Mouse (Mus musculus) testis, postnatal 10 days (tissue): ENCODE results near the gene 1110017D15Rik.

ENCODE experiments used
- DNase-seq: peaks from one replicate; pipeline ENCODE4 v3.0.0; 2021; ENCODE audit warnings: low spot score

Gene 1110017D15Rik

DNA sequence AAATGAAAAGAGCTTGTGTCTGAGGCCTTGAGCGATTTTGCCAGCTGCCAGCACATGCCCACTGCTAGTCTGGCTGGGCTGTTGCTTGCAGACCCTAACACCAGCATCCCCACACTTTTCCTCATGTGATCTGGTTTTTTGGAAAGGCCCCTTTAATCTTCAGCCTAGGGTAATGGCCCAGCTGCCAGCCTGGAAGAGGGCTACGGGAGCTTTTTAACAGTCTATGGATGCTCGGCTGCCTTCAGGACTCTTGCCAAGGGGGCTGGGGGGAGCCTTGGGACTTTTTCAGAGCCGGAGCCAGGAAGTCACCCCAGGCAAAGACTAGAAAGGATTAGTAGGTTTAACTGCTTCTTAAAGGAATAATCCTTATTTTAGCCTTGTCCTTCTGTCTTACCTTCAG lies 3.8 kb downstream of the 1110017D15Rik start:
- DNase-seq = no peak

DNA sequence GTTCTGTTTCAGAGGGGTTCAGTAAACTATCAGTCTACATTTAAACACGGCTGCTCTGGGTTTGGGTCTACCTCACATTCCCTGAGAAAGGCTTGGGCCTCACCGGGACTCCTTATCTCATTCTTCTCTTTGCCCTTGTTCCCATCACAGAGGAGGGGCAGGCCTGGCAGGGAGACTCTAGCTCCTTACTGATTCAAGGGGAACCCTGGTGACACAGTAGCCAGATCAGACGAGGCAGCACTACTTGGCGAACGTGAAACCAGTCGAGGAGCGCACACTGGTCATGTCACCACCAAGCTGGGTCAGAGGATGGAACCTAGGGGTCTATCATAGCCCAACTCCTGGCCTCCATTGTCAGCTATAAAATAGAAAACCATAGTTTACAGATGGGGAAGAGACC lies 9.1 kb downstream of the 1110017D15Rik start:
- DNase-seq = no peak

DNA sequence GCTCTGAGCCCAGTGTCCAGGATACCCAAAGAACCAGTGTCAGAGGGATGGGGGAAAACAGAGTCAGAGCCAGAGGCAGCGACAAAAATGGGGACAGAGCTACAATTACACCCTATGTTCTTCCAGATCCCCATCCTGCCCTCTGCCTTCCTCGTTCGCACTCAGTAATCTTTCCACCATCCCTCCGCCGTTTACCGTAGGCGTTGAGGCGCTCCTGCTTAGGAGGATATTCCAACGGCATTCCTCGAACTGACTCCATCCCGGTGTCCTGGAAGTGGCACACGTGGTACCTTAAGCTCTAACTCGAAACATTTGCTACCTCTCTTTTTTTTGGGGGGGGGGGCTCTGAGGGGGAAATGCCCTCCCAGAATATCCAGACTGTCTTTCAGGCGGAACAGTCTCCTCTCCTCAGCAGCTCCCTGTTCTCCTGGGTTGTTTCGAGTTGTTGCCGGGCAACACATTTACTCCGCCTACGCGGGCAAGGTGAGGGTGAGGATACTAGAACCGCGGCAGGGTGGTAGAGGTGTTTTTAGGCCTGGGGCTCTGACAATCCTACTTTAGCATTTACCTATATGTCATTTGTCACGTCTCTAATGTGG lies 9.7 kb downstream of the 1110017D15Rik start:
- DNase-seq = no peak

DNA sequence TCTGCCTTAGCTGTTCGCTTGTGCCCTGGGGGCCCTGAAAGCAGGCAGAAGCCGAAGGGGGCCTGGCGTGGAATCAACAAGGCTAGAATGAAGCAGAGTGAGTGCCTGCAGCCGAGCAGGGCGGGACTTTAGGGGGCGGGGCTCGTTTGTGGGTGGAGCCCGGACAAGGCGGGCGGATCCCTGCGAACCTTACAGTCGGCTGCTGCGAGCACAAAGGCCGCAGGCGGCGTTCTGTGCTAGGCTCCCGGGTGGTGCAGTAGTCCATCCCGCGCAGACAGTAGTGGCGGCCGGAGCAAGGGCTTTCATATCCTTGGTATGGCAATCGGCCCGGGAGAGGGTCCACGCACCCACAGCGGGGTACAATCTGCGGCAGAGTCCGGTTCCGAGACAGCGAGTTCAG lies 10.2 kb downstream of the 1110017D15Rik start:
- DNase-seq = peak; percentile 91

DNA sequence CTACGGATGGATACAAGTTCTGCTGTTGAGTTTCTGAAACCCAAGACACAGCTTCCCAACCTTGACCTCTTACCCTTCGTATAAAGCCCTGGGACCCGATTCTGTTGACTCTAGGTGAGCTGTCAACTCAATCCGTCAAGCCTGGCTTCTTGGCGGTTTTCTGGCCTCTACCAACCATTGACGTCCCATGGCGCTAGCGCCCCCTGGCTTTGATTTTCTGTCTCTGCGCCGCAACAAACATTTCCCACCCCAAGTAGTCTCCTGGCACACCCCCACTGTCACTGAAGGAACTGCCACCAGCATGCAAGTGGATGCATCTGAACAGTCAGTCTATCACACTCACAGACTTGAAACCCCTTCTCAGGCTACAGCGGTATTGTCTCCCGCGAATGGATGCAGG lies 11.0 kb downstream of the 1110017D15Rik start:
- DNase-seq = peak; percentile 75

DNA sequence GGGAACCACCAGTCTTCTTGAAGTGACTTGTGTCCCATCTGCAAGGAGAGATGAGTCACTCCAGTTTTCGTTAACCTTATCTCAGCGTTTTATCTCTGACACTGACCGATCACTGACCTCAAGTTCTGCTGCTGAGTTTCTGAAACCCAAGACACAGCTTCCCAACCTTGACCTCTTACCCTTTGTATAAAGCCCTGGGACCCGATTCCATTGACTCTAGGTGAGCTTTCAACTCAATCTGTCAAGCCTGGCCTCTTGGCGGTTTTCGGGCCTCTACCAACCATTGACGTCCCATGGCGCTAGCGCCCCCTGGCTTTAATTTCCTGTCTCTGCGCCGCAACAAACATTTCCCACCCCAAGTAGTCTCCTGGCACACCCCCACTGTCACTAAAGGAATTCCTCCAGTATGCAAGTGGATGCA lies 12.0 kb downstream of the 1110017D15Rik start:
- peak; percentile 57 for DNase-seq

DNA sequence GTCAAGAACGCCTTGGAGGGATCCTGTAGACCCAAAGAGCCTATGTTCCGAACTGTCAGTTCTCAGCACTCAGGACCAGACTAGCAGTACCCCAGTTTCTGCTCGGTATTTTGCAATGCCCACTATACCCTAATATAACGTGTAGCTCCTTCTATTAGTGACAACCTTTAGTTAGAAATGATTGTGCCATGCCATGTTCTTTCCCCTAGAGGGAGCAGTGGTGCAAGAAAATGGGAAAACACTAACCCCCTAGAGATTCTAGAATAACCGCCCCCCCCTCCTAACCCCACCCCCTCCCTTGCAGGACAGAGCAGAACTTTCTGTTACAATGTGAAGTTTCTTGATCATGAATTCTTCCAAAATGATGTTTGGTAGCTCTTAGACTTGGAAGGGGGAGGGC lies 12.8 kb downstream of the 1110017D15Rik start:
- no peak for DNase-seq

DNA sequence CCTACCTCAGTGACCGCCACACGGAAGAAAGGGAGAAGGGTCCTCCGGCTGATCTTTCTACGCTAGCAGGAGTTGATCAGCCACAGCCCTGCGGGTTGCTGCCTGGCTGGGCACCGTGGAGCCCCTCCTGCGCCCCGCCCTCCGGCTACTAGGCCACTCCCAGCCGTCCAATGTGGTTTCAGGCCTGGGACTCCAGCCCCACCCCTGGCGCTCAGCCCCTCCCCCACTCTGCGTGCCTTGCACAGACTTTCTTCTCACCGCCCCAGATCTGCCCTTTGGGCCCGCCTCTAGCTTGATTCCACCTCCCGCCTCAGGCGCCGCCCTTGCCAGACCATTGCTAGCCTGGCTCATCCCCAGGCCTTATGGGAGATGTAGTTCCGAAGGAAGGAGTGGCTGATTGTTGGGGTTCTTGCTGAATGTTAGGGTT lies 14.1 kb downstream of the 1110017D15Rik start, which contains the start of gene AI464131:
AI464131 (minus strand) TSS at position 91 of the 427 bp plus-strand sequence.
- DNase-seq = peak; percentile 98

DNA sequence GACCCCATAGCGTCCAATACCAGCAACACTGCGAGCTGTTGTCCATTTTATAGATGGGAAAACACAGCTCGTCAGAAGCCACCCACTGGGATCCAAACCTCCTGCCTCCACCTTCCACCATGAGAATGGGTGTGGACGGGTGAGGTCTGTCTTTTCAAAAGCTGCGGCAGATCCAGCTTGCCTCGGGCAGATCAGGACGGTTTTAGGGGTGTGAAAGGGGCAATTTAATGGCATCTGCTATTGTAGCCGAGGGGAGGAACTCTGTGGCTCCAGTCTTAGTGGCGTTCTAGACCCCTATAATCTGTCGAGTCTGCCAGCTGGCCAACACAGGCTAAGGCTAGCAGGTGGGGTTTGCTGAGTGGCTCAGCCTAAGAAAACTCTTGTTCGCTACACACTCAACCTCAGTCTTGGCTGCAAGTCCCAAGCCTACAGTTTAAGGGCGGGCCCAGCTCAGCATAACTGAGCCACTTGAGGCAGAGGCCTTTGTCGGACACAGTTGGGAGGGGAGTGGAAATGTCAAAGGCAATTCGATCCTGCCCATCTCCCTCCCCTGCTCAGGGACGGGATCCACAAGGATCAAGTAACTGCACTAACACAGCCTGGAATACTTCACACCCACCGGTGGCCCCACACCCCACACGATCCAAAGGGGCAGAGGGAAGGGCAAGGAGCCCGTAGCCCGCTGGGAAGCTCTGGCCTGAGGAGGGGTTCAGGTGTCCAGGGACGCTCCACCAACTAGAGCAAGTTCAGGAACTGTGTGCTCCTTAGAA lies 14.8 kb downstream of the 1110017D15Rik start:
- DNase-seq = no peak

DNA sequence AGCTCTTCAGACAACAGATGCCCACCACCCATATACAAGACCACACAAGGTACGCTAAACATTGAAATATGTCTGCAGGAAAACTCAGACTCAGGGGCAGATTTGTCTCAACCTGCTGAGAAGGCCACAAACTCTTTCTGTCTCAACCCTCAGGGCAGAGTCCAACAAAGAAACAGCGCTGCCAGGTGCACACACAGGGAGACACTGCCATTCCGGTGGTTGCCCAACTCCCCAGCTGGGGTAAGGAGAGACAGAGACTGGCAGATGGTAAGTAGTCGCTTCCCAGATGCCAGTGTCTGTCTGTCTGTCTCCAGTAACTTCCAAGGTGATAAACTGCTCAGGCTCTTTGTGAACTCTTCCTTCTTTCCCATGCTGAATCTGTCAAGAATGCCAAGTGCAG lies 16.3 kb downstream of the 1110017D15Rik start:
- DNase-seq = no peak

DNA sequence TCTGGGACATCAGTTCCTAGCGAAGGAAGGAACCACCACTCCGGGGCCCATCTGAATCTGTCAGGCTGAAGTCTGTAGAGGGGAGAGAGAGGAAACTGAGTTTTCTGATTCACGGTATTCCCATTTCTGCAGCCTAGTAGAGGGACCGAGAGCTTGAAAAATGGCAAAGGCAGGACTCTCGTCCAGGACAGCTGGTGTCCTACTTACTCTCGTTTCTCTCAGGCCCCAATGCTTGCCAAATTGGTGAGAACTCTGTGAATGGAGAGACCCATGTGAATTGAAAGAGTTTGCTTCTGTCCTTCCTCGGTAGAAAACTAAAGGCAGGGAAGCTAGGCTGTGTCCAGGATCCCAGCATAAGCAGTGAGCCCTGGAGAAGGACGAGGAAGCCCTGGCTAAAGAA lies 17.5 kb downstream of the 1110017D15Rik start:
- no peak for DNase-seq

DNA sequence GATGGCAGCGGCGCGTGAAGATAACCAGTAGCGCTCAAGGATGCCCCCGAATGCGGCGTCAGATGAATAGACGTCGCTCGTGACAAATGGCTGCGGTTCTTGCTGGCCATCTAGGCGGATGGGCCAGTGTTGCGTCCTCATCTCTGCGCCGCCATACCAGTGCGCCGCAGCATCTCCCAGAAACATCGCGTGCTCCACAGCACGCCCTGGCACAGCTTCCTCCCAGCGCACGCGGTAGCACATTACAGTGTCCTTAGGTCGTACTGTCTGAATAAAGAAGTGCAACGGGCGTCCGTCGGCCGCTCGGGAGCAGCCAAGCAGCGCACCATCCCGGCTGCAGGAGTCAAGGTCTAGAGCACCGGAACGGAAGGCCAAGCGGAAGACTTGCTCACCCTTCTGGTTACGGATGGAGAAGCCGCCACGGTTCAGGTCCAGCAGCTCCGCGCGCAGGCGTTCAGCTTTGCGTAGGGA lies 18.2 kb downstream of the 1110017D15Rik start:
- no peak for DNase-seq

DNA sequence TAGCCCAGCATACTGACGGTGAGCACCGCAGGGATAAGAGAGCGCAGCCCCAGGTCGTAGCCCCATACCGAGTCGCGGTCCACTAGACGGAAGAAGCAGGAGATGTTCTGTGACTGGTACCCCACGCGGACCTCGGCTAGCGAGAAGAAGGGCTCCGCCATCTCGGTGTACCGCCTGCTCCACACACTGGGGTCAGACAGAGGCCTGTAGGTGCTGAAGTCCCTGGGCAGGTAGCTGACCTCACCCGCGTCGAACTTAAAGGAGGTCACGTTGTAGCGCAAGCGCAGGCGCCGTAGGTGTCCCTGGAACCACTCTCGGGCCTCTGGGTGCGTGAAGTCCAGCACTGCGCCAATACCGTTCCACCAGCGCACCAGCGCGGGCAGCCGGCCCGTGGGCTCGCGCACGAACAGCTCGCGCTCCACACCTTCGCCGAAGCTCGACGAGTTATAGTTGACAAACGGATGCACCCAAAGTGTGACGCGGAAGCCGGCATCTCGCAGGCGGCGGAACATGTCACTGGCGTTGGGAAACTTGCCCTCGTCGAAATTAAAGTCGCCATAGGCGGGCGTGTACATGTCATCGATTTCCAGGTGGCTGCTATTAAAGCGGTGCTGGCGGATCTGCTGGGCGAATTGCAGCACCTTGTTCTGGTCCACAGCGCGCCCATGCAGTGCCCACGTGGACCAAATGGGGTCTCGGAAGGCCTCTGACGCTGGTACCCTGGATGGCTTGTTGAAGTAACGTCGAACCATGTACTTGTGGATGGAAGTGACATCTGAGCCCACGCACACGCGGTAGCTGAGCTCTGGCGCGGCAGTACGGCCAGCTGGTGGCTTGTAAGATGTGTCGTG lies 18.9 kb downstream of the 1110017D15Rik start:
- DNase-seq = no peak

DNA sequence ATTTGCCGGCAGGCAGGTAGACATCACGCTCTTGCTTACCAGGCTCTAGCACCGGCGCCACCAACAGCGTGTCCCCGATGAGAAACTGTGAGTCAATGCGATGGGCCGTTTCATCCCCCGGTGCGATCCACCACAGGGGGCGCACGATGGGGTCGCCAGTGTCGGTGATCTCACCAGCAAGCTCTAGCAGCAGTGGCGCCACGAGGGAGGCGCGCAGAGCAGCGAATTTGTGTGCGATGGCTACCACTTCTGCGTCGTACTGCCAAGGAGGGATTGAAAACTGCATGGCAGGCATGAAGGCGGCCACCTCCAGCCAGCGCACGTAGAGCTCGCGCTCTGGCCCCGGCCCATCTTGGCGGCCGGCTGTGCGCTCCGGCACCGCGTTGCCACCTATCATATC lies 19.6 kb downstream of the 1110017D15Rik start:
- DNase-seq = peak; percentile 63

DNA sequence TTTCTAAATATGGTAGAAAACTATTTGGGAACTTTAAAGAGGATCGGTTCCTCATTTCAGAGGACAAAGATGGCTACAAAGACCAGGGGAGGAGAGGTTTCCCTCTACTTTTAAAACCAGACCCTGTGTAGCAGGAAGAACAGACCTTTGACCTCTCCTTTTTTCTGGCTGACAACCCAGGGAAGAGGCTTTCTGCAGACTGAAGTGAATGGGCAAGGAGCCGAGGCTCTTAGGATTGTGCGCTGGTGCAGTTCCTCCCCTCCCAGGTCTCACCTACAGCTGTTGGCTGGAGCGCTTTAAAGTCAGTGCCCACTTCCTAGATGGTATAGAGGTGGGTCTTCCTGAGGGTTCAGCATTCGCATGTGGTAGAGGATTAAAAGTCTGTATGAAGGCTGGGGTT lies 20.1 kb downstream of the 1110017D15Rik start:
- no peak for DNase-seq

DNA sequence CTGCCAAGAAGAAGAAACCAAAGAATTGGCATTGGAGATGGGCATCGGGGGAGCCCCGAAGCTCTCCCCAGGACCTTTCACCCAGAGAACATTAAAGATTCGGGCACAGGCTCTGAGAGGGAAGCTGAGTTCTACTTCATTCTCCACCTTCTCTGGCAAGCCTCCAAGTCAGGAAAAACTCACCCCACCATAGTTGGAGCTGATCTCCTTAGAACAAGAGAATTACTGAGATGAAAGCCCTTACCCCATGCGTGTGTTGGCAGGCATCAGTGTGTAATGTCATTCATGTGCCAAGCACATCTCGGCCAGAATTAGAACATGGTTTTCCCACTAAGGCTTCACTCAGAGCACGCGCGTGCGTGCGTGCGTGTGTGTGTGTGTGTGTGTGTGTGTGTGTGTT lies 21.3 kb downstream of the 1110017D15Rik start:
- DNase-seq = no peak

DNA sequence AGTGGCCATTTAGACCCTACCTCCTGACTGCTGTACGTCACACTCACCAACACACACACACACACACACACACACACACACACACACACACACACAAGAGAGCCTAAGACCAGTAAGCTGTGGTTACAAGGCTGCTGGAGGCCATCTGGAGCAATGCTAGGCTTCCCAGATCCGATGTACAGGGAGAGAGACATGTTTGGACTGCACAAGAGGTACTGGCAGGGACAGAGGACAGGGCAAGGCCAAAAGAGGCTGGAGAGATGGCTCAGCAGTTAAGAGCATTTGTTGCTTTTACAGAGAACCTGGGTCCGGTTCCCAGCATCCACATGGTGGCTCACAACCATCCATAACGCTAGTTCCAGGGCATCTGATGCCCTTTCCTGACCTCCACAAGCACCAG lies 22.1 kb downstream of the 1110017D15Rik start:
- DNase-seq = no peak

DNA sequence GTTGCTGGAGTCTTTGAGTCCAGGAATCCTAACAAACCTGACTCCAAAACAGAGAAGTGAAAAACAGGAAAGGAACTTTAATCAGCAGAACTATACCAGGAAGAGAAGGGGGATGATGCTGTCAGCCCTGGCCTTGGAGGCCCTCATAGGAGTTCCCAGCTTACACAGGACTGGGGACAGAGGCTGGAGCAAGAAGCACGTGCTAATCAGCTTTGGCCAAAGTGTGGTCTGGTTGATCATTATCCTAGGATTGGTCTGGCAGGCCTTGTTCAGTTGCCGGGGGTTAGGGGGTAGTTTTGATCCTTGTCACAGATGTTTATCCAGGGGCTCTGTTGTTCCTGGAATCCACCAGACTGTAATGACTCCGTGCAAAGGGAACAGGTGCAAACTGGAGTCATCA lies 22.8 kb downstream of the 1110017D15Rik start:
- DNase-seq = no peak

DNA sequence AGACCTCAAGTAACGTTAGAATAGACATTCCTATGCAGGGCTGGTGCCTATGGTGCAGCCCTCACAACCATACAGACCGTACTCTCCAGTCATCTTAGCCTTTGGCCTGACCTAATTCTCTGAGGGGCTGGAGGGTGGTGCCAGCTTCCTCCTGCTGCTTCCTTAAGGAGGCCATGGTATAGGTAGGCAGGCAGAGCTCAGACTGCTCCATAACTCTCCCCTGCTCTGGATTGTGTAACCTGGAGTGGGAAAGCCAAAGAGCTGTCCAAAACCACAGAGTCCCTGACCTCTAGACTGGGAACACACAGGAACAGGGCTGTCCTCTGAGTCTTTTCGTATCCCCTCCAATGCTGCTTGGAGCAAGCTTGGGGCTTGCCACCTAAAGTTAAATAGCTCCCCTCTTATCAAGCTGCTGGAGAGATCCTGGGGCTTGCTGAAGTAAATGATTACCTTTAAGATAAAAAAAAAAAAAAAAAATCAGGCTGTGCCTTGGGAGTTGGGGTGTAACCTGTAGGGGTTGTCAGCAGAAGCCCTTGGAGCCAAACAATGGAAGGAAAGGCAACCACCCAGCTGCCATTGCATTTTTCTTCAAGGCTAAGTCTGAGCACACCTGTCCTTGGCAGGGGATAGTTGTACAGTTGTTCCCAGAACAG lies 23.5 kb downstream of the 1110017D15Rik start:
- no peak for DNase-seq

DNA sequence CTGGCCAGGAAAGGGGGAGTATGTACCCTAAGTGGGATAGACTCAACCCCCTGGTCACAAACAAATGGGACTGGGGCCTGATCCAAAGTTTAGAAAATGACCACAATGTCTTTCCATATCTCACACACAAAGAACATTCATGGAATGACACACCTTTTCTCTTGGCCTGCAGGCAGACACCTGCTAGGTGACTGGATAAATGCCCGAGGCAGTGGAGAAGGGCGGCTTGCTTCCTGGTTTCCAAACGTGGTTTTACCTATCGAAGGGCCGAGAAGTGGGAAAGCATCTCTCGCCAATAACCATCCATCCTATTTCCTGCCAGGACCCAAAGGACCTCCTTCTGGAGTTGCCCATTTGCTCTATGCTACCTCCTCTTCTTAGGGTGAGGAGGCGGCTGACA lies 24.2 kb downstream of the 1110017D15Rik start:
- no peak for DNase-seq

DNA sequence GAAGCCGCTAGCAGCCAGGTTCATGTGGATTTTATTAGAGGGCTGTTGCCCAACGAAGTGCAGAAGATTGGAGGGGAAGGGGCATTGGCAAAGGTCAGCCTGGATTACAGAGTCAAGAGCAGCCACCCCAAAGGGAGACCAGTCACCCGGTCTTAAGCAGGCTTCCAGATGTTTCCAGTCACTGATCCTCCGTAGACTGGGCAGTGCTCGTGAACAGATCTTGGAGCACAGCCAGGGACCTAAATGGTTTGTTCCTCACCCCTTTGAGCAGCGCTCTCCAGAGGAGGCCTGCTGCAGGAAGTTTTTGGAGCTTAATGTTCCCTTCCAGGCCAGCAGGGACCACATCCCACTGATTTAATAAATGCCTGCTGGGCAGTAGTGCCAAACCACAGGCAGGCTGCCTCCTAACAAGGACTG lies 35.5 kb downstream of the 1110017D15Rik start:
- peak; percentile 71 for DNase-seq

DNA sequence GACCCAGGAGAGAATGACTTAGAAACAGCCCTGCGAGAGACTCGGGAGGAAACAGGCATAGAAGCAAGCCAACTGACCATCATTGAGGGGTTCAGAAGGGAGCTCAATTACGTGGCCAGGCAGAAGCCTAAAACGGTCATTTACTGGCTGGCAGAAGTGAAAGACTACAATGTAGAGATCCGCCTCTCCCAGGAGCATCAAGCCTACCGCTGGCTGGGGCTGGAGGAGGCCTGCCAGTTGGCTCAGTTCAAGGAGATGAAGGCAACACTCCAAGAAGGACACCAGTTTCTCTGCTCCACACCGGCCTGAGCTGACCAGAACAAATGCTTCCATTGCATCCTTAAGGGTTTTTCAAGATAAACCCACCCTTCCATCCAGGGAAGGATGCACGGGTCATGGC lies 36.9 kb downstream of the 1110017D15Rik start:
- peak; percentile 60 for DNase-seq
